Mouse (Mus musculus): ENCODE data around the gene Aif1.

- no peak for TF ChIP-seq CTCF (IDR thresholded peaks at IDR 0.05; ENCODE audit: borderline replicate concordance, insufficient read depth, low read depth, low read length)
- TF ChIP-seq POLR2A (IDR thresholded peaks at IDR 0.05; ENCODE audit: borderline replicate concordance, insufficient read depth, low read length): no peak
Measured at GRCm38 (mm10) chr17:35218516-35219193, 42.8 kb upstream of the Aif1 start.

Measured in cerebellum, adult 2 months (tissue).